Mouse (Mus musculus) thymus, adult 2 months (tissue): ENCODE data around the gene Gm39566.

Source experiments
- CTCF ChIP-seq: fragments of 200-500 bp; IDR thresholded peaks from 2 replicates; pipeline ENCODE4 v1.5.1; 2012; ENCODE audit warnings: mild to moderate bottlenecking, control low read depth, low read length, moderate library complexity, borderline replicate concordance; ENCODE audit not compliant: control insufficient read depth, poor library complexity, insufficient read depth; ENCODE audit errors: extremely low read depth
- POLR2A ChIP-seq: fragments of 200-500 bp; IDR thresholded peaks from 2 replicates; pipeline ENCODE4 v1.6.1; 2012; ENCODE audit warnings: mild to moderate bottlenecking, low read length, control low read depth, moderate library complexity; ENCODE audit not compliant: control insufficient read depth, poor library complexity, insufficient read depth; ENCODE audit errors: extremely low read depth

DNA sequence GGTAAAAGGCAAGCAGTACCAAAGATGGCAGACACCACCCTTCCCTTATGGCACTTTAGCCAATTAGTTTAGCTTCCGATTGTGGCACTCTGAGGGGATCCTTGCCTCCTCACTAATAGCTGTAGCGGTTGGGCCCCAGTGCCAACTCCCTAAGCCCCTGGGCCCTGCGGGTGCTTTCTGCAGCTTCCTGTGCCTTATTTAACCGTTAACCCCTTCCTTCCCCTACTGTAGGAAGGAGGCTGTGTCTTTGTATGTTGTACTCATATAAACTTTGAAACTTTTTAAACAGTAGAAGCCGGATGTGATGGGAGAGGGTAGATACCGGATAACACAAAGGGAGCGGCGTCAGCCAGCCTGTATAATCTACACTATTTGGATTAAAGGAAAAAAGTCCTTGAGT, 35.7 kb upstream of the Gm39566 start:
- TF ChIP-seq CTCF (no peak), POLR2A (no peak)
